In the genomic region with DNA sequence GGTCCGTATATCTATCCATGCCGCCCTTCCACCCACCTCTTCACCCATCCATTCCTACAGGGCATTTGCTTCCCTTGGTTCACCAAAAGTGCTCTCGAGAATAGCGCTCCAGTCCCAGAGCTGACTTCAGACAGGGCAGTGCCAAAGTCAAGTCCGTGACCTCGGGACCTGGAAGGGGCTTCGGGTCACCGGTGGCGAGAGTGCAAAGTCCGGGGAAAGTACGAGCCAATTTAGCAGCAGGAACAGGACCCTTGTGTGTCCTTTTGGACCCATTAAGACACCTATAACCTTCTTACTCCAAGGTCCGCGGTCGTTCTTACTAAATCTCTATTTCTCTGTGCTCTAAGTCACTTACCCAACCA, we compare ENCODE assay signal across 8 mouse cellular contexts. TPM values are rescaled to one million over a fixed set of nuclear protein-coding genes. Genes with fewer than 3 reads are reported as not detected.
DNase-seq lines count a peak whose midpoint lies in the region; ATAC-seq and TF ChIP-seq lines count a peak whose summit lies in the region.

No protein-coding gene starts in this region.

- DNase-seq in heart, postnatal 25 days (ENCODE audit: low spot score), result no peak
- no peak for DNase-seq in liver, embryonic 14.5 days (ENCODE audit: low read depth in 3 of 3, low spot score in 3 of 3)
- DNase-seq in adrenal gland, postnatal 4 days (ENCODE audit: low spot score in 2 of 2), result no peak
- no peak for DNase-seq in Muller cell, postnatal 12 days (ENCODE audit: inconsistent ontology term)

- WGBS in heart, embryonic 12.5 days, result 0% methylated on average over 14 of the region's 14 CpGs
- WGBS in hindbrain, embryonic 15.5 days, result under 1% methylated on average over 14 of the region's 14 CpGs
- under 1% methylated on average over 14 of the region's 14 CpGs for WGBS in liver, embryonic 14.5 days (ENCODE audit: insufficient replicate concordance)

- H3K4me2 ChIP-seq in heart, embryonic 12.5 days, result peak overlapping the region; percentile 97
- peak overlapping the region; percentile 94 for H3K4me2 ChIP-seq in hindbrain, embryonic 15.5 days
- peak overlapping the region; percentile 97 for H3K4me2 ChIP-seq in liver, embryonic 14.5 days (ENCODE audit: low read depth)

- intact Hi-C loops in heart, postnatal 25 days (cut with DNase I), result no loop called here

- no peak for TF ChIP-seq EP300 in liver, embryonic 14.5 days (IDR thresholded peaks at IDR 0.05; ENCODE audit: low read depth)

- peak overlapping the region; percentile 94 for H3K27ac ChIP-seq in heart, embryonic 12.5 days (ENCODE audit: poor library complexity, severe bottlenecking)
- peak overlapping the region; percentile 91 for H3K27ac ChIP-seq in hindbrain, embryonic 15.5 days (replicated peaks)
- no peak overlapping the region for H3K27ac ChIP-seq in liver, embryonic 14.5 days

- H3K36me3 ChIP-seq in heart, embryonic 12.5 days, result peaks cover 20% of the 10 kb centered on the region
- 0 out of 2 replicates have a peak, but pooled peaks cover 6% of the 10 kb centered on the region for H3K36me3 ChIP-seq in hindbrain, embryonic 15.5 days
- H3K36me3 ChIP-seq in liver, embryonic 14.5 days (replicated peaks; ENCODE audit: control insufficient read depth, insufficient read depth, low read depth), result no peaks in the 10 kb centered on the region

- peaks cover 32% of the 10 kb centered on the region for H3K4me1 ChIP-seq in heart, embryonic 12.5 days (replicated peaks)
- peaks cover 35% of the 10 kb centered on the region for H3K4me1 ChIP-seq in hindbrain, embryonic 15.5 days (replicated peaks)
- H3K4me1 ChIP-seq in liver, embryonic 14.5 days (replicated peaks; ENCODE audit: control insufficient read depth in 2 of 2, insufficient read depth in 2 of 2, low read length in 1 of 2), result no peaks in the 10 kb centered on the region; a peak in 1 of 4 replicates

- peak overlapping the region; percentile 74 for H3K9ac ChIP-seq in heart, embryonic 12.5 days
- peak overlapping the region; percentile 45 for H3K9ac ChIP-seq in hindbrain, embryonic 15.5 days
- H3K9ac ChIP-seq in liver, embryonic 14.5 days (replicated peaks), result peak overlapping the region; percentile 51

- no peak for ATAC-seq in heart, embryonic 12.5 days (ENCODE audit: insufficient number of reproducible peaks, low FRiP score)
- ATAC-seq in activated CD4-positive, CD25-positive, alpha-beta regulatory T cell, adult 4 months, result peak; percentile 21
- ATAC-seq in hindbrain, embryonic 15.5 days (ENCODE audit: low FRiP score, low read depth), result no peak
- ATAC-seq in liver, embryonic 14.5 days (ENCODE audit: insufficient read depth), result no peak
- ATAC-seq in frontal cortex, adult (ENCODE audit: low TSS enrichment), result no peak

- TF ChIP-seq CTCF in liver, embryonic 14.5 days (IDR thresholded peaks at IDR 0.05; ENCODE audit: low read depth), result no peak

- peak overlapping the region; percentile 81 for H3K4me3 ChIP-seq in heart, embryonic 12.5 days
- peak overlapping the region; percentile 77 for H3K4me3 ChIP-seq in hindbrain, embryonic 15.5 days
- H3K4me3 ChIP-seq in liver, embryonic 14.5 days (ENCODE audit: insufficient read depth in 1 of 2, low read depth in 2 of 2, low read length in 2 of 2), result peak overlapping the region; percentile 69

- H3K9me3 ChIP-seq in heart, embryonic 12.5 days (replicated peaks), result no peaks in the 10 kb centered on the region
- no peaks in the 10 kb centered on the region for H3K9me3 ChIP-seq in hindbrain, embryonic 15.5 days
- no peaks in the 10 kb centered on the region for H3K9me3 ChIP-seq in liver, embryonic 14.5 days (ENCODE audit: control insufficient read depth, low read length)

- no peaks in the 10 kb centered on the region for H3K27me3 ChIP-seq in heart, embryonic 12.5 days (replicated peaks)
- no peaks in the 10 kb centered on the region for H3K27me3 ChIP-seq in hindbrain, embryonic 15.5 days
- H3K27me3 ChIP-seq in liver, embryonic 14.5 days (ENCODE audit: control insufficient read depth, insufficient read depth, low read length), result peaks cover 3% of the 10 kb centered on the region; the same call in 1 of the 2 replicates

RNA-seq across cellular contexts. Expression of gene Hes6, which starts 0.3 kb away (rescaled TPM):
- polyA plus RNA-seq in heart, embryonic 12.5 days (2016; fragmentation: Nextera tagmentation; extraction: Ambion mirVana), result 63.6 and 65.4 TPM in 2 replicates
- total RNA-seq in heart, postnatal 25 days (2021), result 10 to 100 TPM; 16.6 to 18.3 TPM
- 10 to 100 TPM; 14.6 to 17.3 TPM for polyA plus RNA-seq in activated CD4-positive, CD25-positive, alpha-beta regulatory T cell, adult 4 months (2017; shearing (Covaris generic))
- 172 and 212 TPM in 2 replicates for polyA plus RNA-seq in hindbrain, embryonic 15.5 days (2015; fragmentation: Nextera tagmentation; extraction: Ambion mirVana)
- polyA plus RNA-seq in liver, embryonic 14.5 days (2012; rRNA removed), result 11.2 and 12.9 TPM in 2 replicates
- 14.5 and 15.1 TPM in 2 replicates for polyA plus RNA-seq in liver, embryonic 14.5 days (2014; fragmentation: Nextera tagmentation; extraction: Ambion mirVana)
- 10 to 100 TPM; 56.0 to 71.0 TPM for total RNA-seq in adrenal gland, postnatal 4 days (2021)

RNA-seq across cellular contexts. Expression of gene Ilkap, which starts 14.9 kb away (rescaled TPM):
- 104 and 106 TPM in 2 replicates for polyA plus RNA-seq in heart, embryonic 12.5 days (2016; fragmentation: Nextera tagmentation; extraction: Ambion mirVana)
- total RNA-seq in heart, postnatal 25 days (2021), result 10 to 100 TPM; 41.3 to 48.1 TPM
- 10 to 100 TPM; 37.7 to 41.9 TPM for polyA plus RNA-seq in activated CD4-positive, CD25-positive, alpha-beta regulatory T cell, adult 4 months (2017; shearing (Covaris generic))
- 145 and 147 TPM in 2 replicates for polyA plus RNA-seq in hindbrain, embryonic 15.5 days (2015; fragmentation: Nextera tagmentation; extraction: Ambion mirVana)
- 30.9 and 46.0 TPM in 2 replicates for polyA plus RNA-seq in liver, embryonic 14.5 days (2012; rRNA removed)
- 62.1 and 65.8 TPM in 2 replicates for polyA plus RNA-seq in liver, embryonic 14.5 days (2014; fragmentation: Nextera tagmentation; extraction: Ambion mirVana)
- total RNA-seq in adrenal gland, postnatal 4 days (2021), result 100 to 1,000 TPM; 104 TPM

RNA-seq across cellular contexts. Expression of gene Per2, which starts 45.6 kb away (rescaled TPM):
- polyA plus RNA-seq in heart, embryonic 12.5 days (2016; fragmentation: Nextera tagmentation; extraction: Ambion mirVana), result 3.6 and 4.0 TPM in 2 replicates
- 10 to 100 TPM in 1 of 2 experiments, 1 to 10 TPM in 1; 2.1 to 11.7 TPM for total RNA-seq in heart, postnatal 25 days (2021)
- polyA plus RNA-seq in activated CD4-positive, CD25-positive, alpha-beta regulatory T cell, adult 4 months (2017; shearing (Covaris generic)), result under 1 TPM; 0.52 to 0.89 TPM
- polyA plus RNA-seq in hindbrain, embryonic 15.5 days (2015; fragmentation: Nextera tagmentation; extraction: Ambion mirVana), result 6.0 and 6.1 TPM in 2 replicates
- polyA plus RNA-seq in liver, embryonic 14.5 days (2012; rRNA removed), result 3.3 and 3.7 TPM in 2 replicates
- polyA plus RNA-seq in liver, embryonic 14.5 days (2014; fragmentation: Nextera tagmentation; extraction: Ambion mirVana), result 1.6 and 2.2 TPM in 2 replicates
- 10 to 100 TPM; 23.6 to 27.1 TPM for total RNA-seq in adrenal gland, postnatal 4 days (2021)

RNA-seq across cellular contexts. Expression of gene Erfe, which starts 47.3 kb away (rescaled TPM):
- 1.5 and 1.7 TPM in 2 replicates for polyA plus RNA-seq in heart, embryonic 12.5 days (2016; fragmentation: Nextera tagmentation; extraction: Ambion mirVana)
- total RNA-seq in heart, postnatal 25 days (2021), result under 1 TPM in 1 of 2 experiments, not detected in 1; 0.26 TPM
- not detected for polyA plus RNA-seq in activated CD4-positive, CD25-positive, alpha-beta regulatory T cell, adult 4 months (2017; shearing (Covaris generic))
- polyA plus RNA-seq in hindbrain, embryonic 15.5 days (2015; fragmentation: Nextera tagmentation; extraction: Ambion mirVana), result 0.33 and 0.54 TPM in 2 replicates
- 2.2 and 2.7 TPM in 2 replicates for polyA plus RNA-seq in liver, embryonic 14.5 days (2012; rRNA removed)
- 2.3 and 2.4 TPM in 2 replicates for polyA plus RNA-seq in liver, embryonic 14.5 days (2014; fragmentation: Nextera tagmentation; extraction: Ambion mirVana)
- total RNA-seq in adrenal gland, postnatal 4 days (2021), result 1 to 10 TPM; 1.7 to 1.8 TPM
